Mouse (Mus musculus): Measurements from ENCODE around the gene Ces1c. TPM values are rescaled to one million over a fixed set of nuclear protein-coding genes. Genes with fewer than 3 reads are reported as not detected.

Ces1c gene
- polyA plus RNA-seq, 1 experiment from 2014 or later = not detected

GRCm38 (mm10) chr8:93091324-93091723, 39.8 kb downstream of the Ces1c start:
- DNase-seq (ENCODE audit: low spot score) = no peak
- no peaks in the 10 kb centered on the region for H3K27me3 ChIP-seq (ENCODE audit: insufficient read depth, poor library complexity, severe bottlenecking)
- peaks cover 4% of the 10 kb centered on the region; the same call in 1 of the 2 replicates for H3K4me1 ChIP-seq
- no peaks in the 10 kb centered on the region for H3K36me3 ChIP-seq
- H3K27ac ChIP-seq = no peak overlapping the region
- no peak overlapping the region for H3K4me3 ChIP-seq
- no peaks in the 10 kb centered on the region for H3K9me3 ChIP-seq
- 80% methylated on average over 1 of the region's 1 CpGs for WGBS

- no peaks in the 10 kb centered on the region for H3K9me3 ChIP-seq
- DNase-seq (ENCODE audit: low spot score) = no peak
- H3K27me3 ChIP-seq (ENCODE audit: insufficient read depth, poor library complexity, severe bottlenecking) = no peaks in the 10 kb centered on the region
- peaks cover 4% of the 10 kb centered on the region; the same call in 1 of the 2 replicates for H3K4me1 ChIP-seq
- no peaks in the 10 kb centered on the region for H3K36me3 ChIP-seq
- WGBS = 15% methylated on average over 2 of the region's 2 CpGs
- no peak overlapping the region for H3K4me3 ChIP-seq
- H3K27ac ChIP-seq = peak overlapping the region; percentile 29; the same call in 1 of the 2 replicates
Observed at GRCm38 (mm10) chr8:93088686-93089122, 42.4 kb downstream of the Ces1c start.

GRCm38 (mm10) chr8:93088193-93088592, 42.9 kb downstream of the Ces1c start:
- Histone ChIP-seq H3K4me3 (no peak overlapping the region), H3K4me1 (peaks cover 4% of the 10 kb centered on the region; the same call in 1 of the 2 replicates), H3K36me3 (no peaks in the 10 kb centered on the region), H3K27me3 (ENCODE audit: insufficient read depth, poor library complexity, severe bottlenecking) (no peaks in the 10 kb centered on the region), H3K9me3 (no peaks in the 10 kb centered on the region), H3K27ac (no peak overlapping the region)
- no peak for DNase-seq (ENCODE audit: low spot score)
- WGBS = 25% methylated on average over 7 of the region's 7 CpGs

- WGBS = 67% methylated on average over 2 of the region's 2 CpGs
- Histone ChIP-seq H3K27ac (no peak within 1 kb of the TSS), H3K4me1 (no peaks in the 10 kb centered on the region), H3K27me3 (ENCODE audit: insufficient read depth, poor library complexity, severe bottlenecking) (no peaks in the 10 kb centered on the region), H3K4me3 (no peak within 1 kb of the TSS), H3K9me3 (no peaks in the 10 kb centered on the region), H3K36me3 (no peaks in the 10 kb centered on the region)
- no peak for DNase-seq (ENCODE audit: low spot score)
Observed at GRCm38 (mm10) chr8:93079887-93080286, 51.2 kb downstream of the Ces1c start, which contains the start of gene Ces1b. Ces1b (minus strand) TSS chr8:93080017.

- Histone ChIP-seq H3K4me1 (no peaks in the 10 kb centered on the region), H3K4me3 (no peak overlapping the region), H3K27me3 (ENCODE audit: insufficient read depth, poor library complexity, severe bottlenecking) (no peaks in the 10 kb centered on the region), H3K27ac (no peak overlapping the region), H3K9me3 (no peaks in the 10 kb centered on the region), H3K36me3 (no peaks in the 10 kb centered on the region)
- no peak for DNase-seq (ENCODE audit: low spot score)
- WGBS = 85% methylated on average over 4 of the region's 4 CpGs
Observed at GRCm38 (mm10) chr8:93075251-93075650, 55.8 kb downstream of the Ces1c start.

GRCm38 (mm10) chr8:93063416-93064117, 67.5 kb downstream of the Ces1c start:
- no peaks in the 10 kb centered on the region for H3K4me1 ChIP-seq
- H3K27ac ChIP-seq = no peak overlapping the region
- no peak for DNase-seq (ENCODE audit: low spot score)
- no peaks in the 10 kb centered on the region for H3K9me3 ChIP-seq
- 82% methylated on average over 3 of the region's 3 CpGs for whole genome bisulfite sequencing
- no peaks in the 10 kb centered on the region for H3K27me3 ChIP-seq (ENCODE audit: insufficient read depth, poor library complexity, severe bottlenecking)
- H3K4me3 ChIP-seq = no peak overlapping the region
- no peaks in the 10 kb centered on the region for H3K36me3 ChIP-seq

GRCm38 (mm10) chr8:93059185-93059584, 71.9 kb downstream of the Ces1c start:
- DNase-seq (ENCODE audit: low spot score) = peak; percentile 77
- Histone ChIP-seq H3K27me3 (ENCODE audit: insufficient read depth, poor library complexity, severe bottlenecking) (no peaks in the 10 kb centered on the region), H3K27ac (no peak overlapping the region), H3K4me3 (no peak overlapping the region), H3K36me3 (no peaks in the 10 kb centered on the region), H3K9me3 (no peaks in the 10 kb centered on the region), H3K4me1 (0 out of 2 replicates have a peak, but pooled peaks cover 4% of the 10 kb centered on the region)
- WGBS = 10% methylated on average over 2 of the region's 2 CpGs

GRCm38 (mm10) chr8:93055238-93055637, 75.8 kb downstream of the Ces1c start:
- H3K27ac ChIP-seq = no peak overlapping the region
- H3K27me3 ChIP-seq (ENCODE audit: insufficient read depth, poor library complexity, severe bottlenecking) = no peaks in the 10 kb centered on the region
- no peaks in the 10 kb centered on the region for H3K9me3 ChIP-seq
- H3K4me1 ChIP-seq = 0 out of 2 replicates have a peak, but pooled peaks cover 4% of the 10 kb centered on the region
- no peaks in the 10 kb centered on the region for H3K36me3 ChIP-seq
- no peak for DNase-seq (ENCODE audit: low spot score)
- H3K4me3 ChIP-seq = no peak overlapping the region
- WGBS = 30% methylated on average over 2 of the region's 2 CpGs

Other genes with a start within 250 kb of the Ces1c start
- 0.26 TPM in 1 of 2 replicates, not detected in the other for gene Capns2, start 229.9 kb downstream of the Ces1c start, polyA plus RNA-seq (2016; fragmentation: Nextera tagmentation; extraction: Ambion mirVana)
- gene Slc6a2, start 171.2 kb downstream of the Ces1c start, polyA plus RNA-seq (2016; fragmentation: Nextera tagmentation; extraction: Ambion mirVana) = 0.05 and 0.11 TPM in 2 replicates
- gene Ces1a, start 83.1 kb downstream of the Ces1c start, polyA plus RNA-seq (2016; fragmentation: Nextera tagmentation; extraction: Ambion mirVana) = 0.16 TPM in 1 of 2 replicates, not detected in the other
- gene Ces1b, start 51.3 kb downstream of the Ces1c start, polyA plus RNA-seq (2016; fragmentation: Nextera tagmentation; extraction: Ambion mirVana) = not detected in 2 replicates
- gene Ces1d, start 66.6 kb upstream of the Ces1c start, polyA plus RNA-seq (2016; fragmentation: Nextera tagmentation; extraction: Ambion mirVana) = 0.70 TPM in 1 of 2 replicates, not detected in the other
- gene Ces1e, start 98.3 kb upstream of the Ces1c start, polyA plus RNA-seq (2016; fragmentation: Nextera tagmentation; extraction: Ambion mirVana) = 0.31 TPM in 1 of 2 replicates, not detected in the other
- not detected in 2 replicates for gene Ces1f, start 148.5 kb upstream of the Ces1c start, polyA plus RNA-seq (2016; fragmentation: Nextera tagmentation; extraction: Ambion mirVana)
- gene Ces1g, start 206.0 kb upstream of the Ces1c start, polyA plus RNA-seq (2016; fragmentation: Nextera tagmentation; extraction: Ambion mirVana) = not detected in 2 replicates
- not detected in 2 replicates for gene Ces1h, start 248.4 kb upstream of the Ces1c start, polyA plus RNA-seq (2016; fragmentation: Nextera tagmentation; extraction: Ambion mirVana)